Mouse (Mus musculus) kidney, adult 2 months (tissue): Measurements from ENCODE around the gene Gng10.

Source experiments
- CTCF ChIP-seq: fragments of 200-500 bp; conservative IDR thresholded peaks from 2 replicates; pipeline ENCODE4 v1.5.1; 2011; ENCODE audit warnings: low read depth, mild to moderate bottlenecking, control low read depth, low read length, moderate library complexity, mixed read lengths; ENCODE audit not compliant: insufficient read depth, insufficient read length
- POLR2A ChIP-seq: fragments of 200-500 bp; IDR thresholded peaks from one replicate; pipeline ENCODE4 v1.6.1; 2011; ENCODE audit warnings: low read depth, low read length, control low read depth

DNA sequence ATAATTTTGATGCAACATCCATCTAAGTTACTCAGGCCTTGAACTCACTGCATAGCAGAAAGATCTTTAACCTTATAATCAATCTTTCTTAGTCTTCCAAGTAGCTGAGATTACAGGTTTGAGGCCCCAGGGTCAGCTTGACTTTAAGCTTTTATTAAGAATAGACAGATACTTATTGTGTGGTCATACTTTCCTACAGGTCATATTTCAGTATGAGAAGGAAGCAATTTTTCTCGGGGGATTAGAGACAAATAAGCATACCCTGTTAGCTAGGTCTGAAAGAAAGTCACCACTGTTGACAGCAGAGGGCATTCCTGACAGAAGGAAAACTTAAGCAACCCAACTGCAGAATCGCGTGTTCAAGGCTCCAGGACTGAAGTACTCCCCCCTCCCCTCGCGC is 26.9 kb upstream of the Gng10 start:
- TF ChIP-seq POLR2A (no peak), CTCF (no peak)
